Mouse (Mus musculus): Measurements from ENCODE around the gene Trappc2.

The Trappc2 gene

GRCm38 (mm10) chrX:166454331-166454730 lies 14.0 kb downstream of the Trappc2 start:
- Histone ChIP-seq H3K4me1 (replicated peaks; ENCODE audit: low read depth, low read length) (no peaks in the 10 kb centered on the region), H3K4me3 (replicated peaks; ENCODE audit: low read length) (no peak overlapping the region), H3K9me3 (ENCODE audit: low read length) (no peaks in the 10 kb centered on the region), H3K36me3 (ENCODE audit: insufficient read depth, low read length) (peaks cover 37% of the 10 kb centered on the region), H3K27me3 (ENCODE audit: insufficient read depth, low read length) (no peaks in the 10 kb centered on the region)
- TF ChIP-seq POU5F1 (IDR thresholded peaks at IDR 0.05; ENCODE audit: borderline replicate concordance, low read length) (no peak), CTCF (conservative IDR thresholded peaks at IDR 0.05; ENCODE audit: low read length) (no peak), NANOG (IDR thresholded peaks at IDR 0.05; ENCODE audit: borderline replicate concordance, low read length) (no peak)

- TF ChIP-seq CTCF (conservative IDR thresholded peaks at IDR 0.05; ENCODE audit: low read length) = no peak
- no peak for TF ChIP-seq POU5F1 (IDR thresholded peaks at IDR 0.05; ENCODE audit: borderline replicate concordance, low read length)
- TF ChIP-seq NANOG (IDR thresholded peaks at IDR 0.05; ENCODE audit: borderline replicate concordance, low read length) = no peak
Measured at GRCm38 (mm10) chrX:166455525-166455924, 15.2 kb downstream of the Trappc2 start.

GRCm38 (mm10) chrX:166468321-166468720 lies 27.9 kb downstream of the Trappc2 start:
- no peak for TF ChIP-seq NANOG (IDR thresholded peaks at IDR 0.05; ENCODE audit: borderline replicate concordance, low read length)
- no peak for TF ChIP-seq CTCF (conservative IDR thresholded peaks at IDR 0.05; ENCODE audit: low read length)
- no peak for TF ChIP-seq POU5F1 (IDR thresholded peaks at IDR 0.05; ENCODE audit: borderline replicate concordance, low read length)
- peaks cover 37% of the 10 kb centered on the region for H3K36me3 ChIP-seq (ENCODE audit: insufficient read depth, low read length)
- no peak overlapping the region for H3K4me3 ChIP-seq (replicated peaks; ENCODE audit: low read length)
- H3K9me3 ChIP-seq (ENCODE audit: low read length) = no peaks in the 10 kb centered on the region
- peaks cover 49% of the 10 kb centered on the region for H3K4me1 ChIP-seq (replicated peaks; ENCODE audit: low read depth, low read length)
- H3K27me3 ChIP-seq (ENCODE audit: insufficient read depth, low read length) = no peaks in the 10 kb centered on the region

More at GRCm38 (mm10) chrX:166455525-166455924, 15.2 kb downstream of the Trappc2 start:
- Histone ChIP-seq H3K27me3 (ENCODE audit: insufficient read depth, low read length) (no peaks in the 10 kb centered on the region), H3K4me1 (replicated peaks; ENCODE audit: low read depth, low read length) (no peaks in the 10 kb centered on the region), H3K36me3 (ENCODE audit: insufficient read depth, low read length) (peaks cover 39% of the 10 kb centered on the region), H3K9me3 (ENCODE audit: low read length) (no peaks in the 10 kb centered on the region), H3K4me3 (replicated peaks; ENCODE audit: low read length) (no peak overlapping the region)

- peaks cover 68% of the 10 kb centered on the region for H3K4me1 ChIP-seq (replicated peaks; ENCODE audit: low read depth, low read length)
- no peak for TF ChIP-seq NANOG (IDR thresholded peaks at IDR 0.05; ENCODE audit: borderline replicate concordance, low read length)
- no peak for TF ChIP-seq CTCF (conservative IDR thresholded peaks at IDR 0.05; ENCODE audit: low read length)
- no peak for TF ChIP-seq POU5F1 (IDR thresholded peaks at IDR 0.05; ENCODE audit: borderline replicate concordance, low read length)
Measured at GRCm38 (mm10) chrX:166472612-166473011, 32.2 kb downstream of the Trappc2 start.

GRCm38 (mm10) chrX:166477393-166477792 lies 37.0 kb downstream of the Trappc2 start:
- H3K4me3 ChIP-seq (replicated peaks; ENCODE audit: low read length) = peak overlapping the region; percentile 84; the same call in 1 of the 2 replicates
- no peaks in the 10 kb centered on the region for H3K9me3 ChIP-seq (ENCODE audit: low read length)
- H3K27me3 ChIP-seq (ENCODE audit: insufficient read depth, low read length) = no peaks in the 10 kb centered on the region
- TF ChIP-seq POU5F1 (IDR thresholded peaks at IDR 0.05; ENCODE audit: borderline replicate concordance, low read length) = no peak
- no peak for TF ChIP-seq CTCF (conservative IDR thresholded peaks at IDR 0.05; ENCODE audit: low read length)
- no peak for TF ChIP-seq NANOG (IDR thresholded peaks at IDR 0.05; ENCODE audit: borderline replicate concordance, low read length)
- H3K4me1 ChIP-seq (replicated peaks; ENCODE audit: low read depth, low read length) = peaks cover 47% of the 10 kb centered on the region
- H3K36me3 ChIP-seq (ENCODE audit: insufficient read depth, low read length) = peaks cover 37% of the 10 kb centered on the region

More at GRCm38 (mm10) chrX:166472612-166473011, 32.2 kb downstream of the Trappc2 start:
- H3K9me3 ChIP-seq (ENCODE audit: low read length) = no peaks in the 10 kb centered on the region
- no peaks in the 10 kb centered on the region for H3K27me3 ChIP-seq (ENCODE audit: insufficient read depth, low read length)
- peaks cover 61% of the 10 kb centered on the region for H3K36me3 ChIP-seq (ENCODE audit: insufficient read depth, low read length)
- no peak overlapping the region for H3K4me3 ChIP-seq (replicated peaks; ENCODE audit: low read length)

- H3K4me1 ChIP-seq (replicated peaks; ENCODE audit: low read depth, low read length) = peaks cover 37% of the 10 kb centered on the region
- H3K4me3 ChIP-seq (replicated peaks; ENCODE audit: low read length) = peak overlapping the region; percentile 84
- no peak for TF ChIP-seq POU5F1 (IDR thresholded peaks at IDR 0.05; ENCODE audit: borderline replicate concordance, low read length)
- no peak for TF ChIP-seq NANOG (IDR thresholded peaks at IDR 0.05; ENCODE audit: borderline replicate concordance, low read length)
- TF ChIP-seq CTCF (conservative IDR thresholded peaks at IDR 0.05; ENCODE audit: low read length) = no peak
- H3K27me3 ChIP-seq (ENCODE audit: insufficient read depth, low read length) = no peaks in the 10 kb centered on the region
- no peaks in the 10 kb centered on the region for H3K9me3 ChIP-seq (ENCODE audit: low read length)
- peaks cover 31% of the 10 kb centered on the region for H3K36me3 ChIP-seq (ENCODE audit: insufficient read depth, low read length)
Measured at GRCm38 (mm10) chrX:166478631-166479364, 38.4 kb downstream of the Trappc2 start.

GRCm38 (mm10) chrX:166479365-166479983 lies 39.1 kb downstream of the Trappc2 start, which contains the start of gene Rab9:
Gene Rab9, minus strand, starts transcription at chrX:166479867.
- Histone ChIP-seq H3K4me3 (replicated peaks; ENCODE audit: low read length) (peak within 1 kb of the TSS; percentile 84), H3K4me1 (replicated peaks; ENCODE audit: low read depth, low read length) (peaks cover 30% of the 10 kb centered on the region), H3K36me3 (ENCODE audit: insufficient read depth, low read length) (peaks cover 25% of the 10 kb centered on the region), H3K9me3 (ENCODE audit: low read length) (no peaks in the 10 kb centered on the region), H3K27me3 (ENCODE audit: insufficient read depth, low read length) (no peaks in the 10 kb centered on the region)
- TF ChIP-seq CTCF (conservative IDR thresholded peaks at IDR 0.05; ENCODE audit: low read length) = no peak
- TF ChIP-seq POU5F1 (IDR thresholded peaks at IDR 0.05; ENCODE audit: borderline replicate concordance, low read length) = no peak
- TF ChIP-seq NANOG (IDR thresholded peaks at IDR 0.05; ENCODE audit: borderline replicate concordance, low read length) = no peak

GRCm38 (mm10) chrX:166495052-166495451 lies 54.7 kb downstream of the Trappc2 start:
- Histone ChIP-seq H3K27me3 (ENCODE audit: insufficient read depth, low read length) (no peaks in the 10 kb centered on the region), H3K4me3 (replicated peaks; ENCODE audit: low read length) (no peak overlapping the region), H3K36me3 (ENCODE audit: insufficient read depth, low read length) (no peaks in the 10 kb centered on the region), H3K4me1 (replicated peaks; ENCODE audit: low read depth, low read length) (no peaks in the 10 kb centered on the region), H3K9me3 (ENCODE audit: low read length) (peaks cover 18% of the 10 kb centered on the region)
- TF ChIP-seq CTCF (conservative IDR thresholded peaks at IDR 0.05; ENCODE audit: low read length) (no peak), NANOG (IDR thresholded peaks at IDR 0.05; ENCODE audit: borderline replicate concordance, low read length) (no peak), POU5F1 (IDR thresholded peaks at IDR 0.05; ENCODE audit: borderline replicate concordance, low read length) (no peak)
